Comparison of ENCODE assay signal across 19 mouse cellular contexts in the genomic region with DNA sequence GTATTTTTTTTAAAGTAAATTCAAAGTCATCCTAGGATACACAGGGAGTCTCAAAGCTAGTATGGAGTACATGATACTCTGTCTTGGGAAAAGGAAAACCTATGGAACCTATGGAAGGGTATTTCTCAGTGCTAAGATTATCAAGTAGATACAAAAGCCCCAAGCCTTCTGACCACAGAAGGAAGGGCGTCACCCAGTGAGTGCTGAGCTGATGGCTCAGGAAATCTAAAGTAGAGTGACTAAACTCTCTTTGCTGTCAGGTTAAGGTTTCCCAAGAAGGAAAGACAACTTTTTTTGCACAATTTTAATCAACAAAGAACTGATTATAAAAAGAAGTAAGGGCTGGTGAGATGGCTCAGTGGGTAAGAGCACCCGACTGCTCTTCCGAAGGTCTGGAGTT. TPM values are rescaled to one million over a fixed set of nuclear protein-coding genes. Genes with fewer than 3 reads are reported as not detected.
"Had no signal": no experiment of that assay in that cellular context is flagged by ENCODE, and none has a peak within 500 bp of the region (broad histone marks: within the 10 kb centered on the region; RNA-seq: fewer than 3 reads in every experiment).

No protein-coding gene starts in this region.

- H3K4me1 ChIP-seq: limb, embryonic 12.5 days; limb, embryonic 15.5 days had no signal

- H3K9me3 ChIP-seq: limb, embryonic 12.5 days; limb, embryonic 15.5 days; midbrain, embryonic 12.5 days had no signal

- DNase-seq: kidney, adult 2 months; kidney, postnatal 25 days; left cerebral cortex, postnatal 4 days; liver, postnatal 0 days; lung, embryonic 14.5 days; right cerebral cortex, postnatal 14 days; right cerebral cortex, postnatal 4 days; thymus, adult 2 months; thymus, postnatal 14 days; thymus, postnatal 4 days had no signal

- H3K27ac ChIP-seq: kidney, postnatal 0 days; limb, embryonic 12.5 days; limb, embryonic 15.5 days; liver, embryonic 14.5 days; midbrain, embryonic 12.5 days; stomach, postnatal 0 days had no signal

- H3K4me3 ChIP-seq: limb, embryonic 12.5 days; limb, embryonic 15.5 days; midbrain, embryonic 12.5 days; myocyte had no signal

- H3K27me3 ChIP-seq: limb, embryonic 12.5 days; limb, embryonic 15.5 days; midbrain, embryonic 12.5 days had no signal

RNA-seq across cellular contexts. Expression of a gene that starts 28.7 kb away (rescaled TPM):
- polyA plus RNA-seq: liver, postnatal 0 days; lung, postnatal 0 days had no signal

RNA-seq across cellular contexts. Expression of a gene that starts 32.7 kb away (rescaled TPM):
- total RNA-seq: monocyte, adult 5-6 weeks had no signal
